In genomic region chr5:32611341-32611961, GRCm38 (mm10) we compare ENCODE assay signal across 8 mouse cellular contexts. TPM values are rescaled to one million over a fixed set of nuclear protein-coding genes. Genes with fewer than 3 reads are reported as not detected.
DNase-seq lines count a peak whose midpoint lies in the region; ATAC-seq and TF ChIP-seq lines count a peak whose summit lies in the region.

No protein-coding gene starts in this region.

- H3K9ac ChIP-seq in stomach, embryonic 16.5 days (ENCODE audit: low read length), result peak overlapping the region; percentile 95

- peak overlapping the region; percentile 67 for H3K4me3 ChIP-seq in cerebellum, adult 2 months (replicated peaks; ENCODE audit: insufficient read depth, low read depth, low read length)
- H3K4me3 ChIP-seq in limb, embryonic 10.5 days, result peak overlapping the region; percentile 76
- peak overlapping the region; percentile 93 for H3K4me3 ChIP-seq in stomach, embryonic 16.5 days (replicated peaks; ENCODE audit: low read length)

- no peak for DNase-seq in cerebellum, adult 2 months
- DNase-seq in cerebellum, adult 11 months, result no peak
- DNase-seq in 3T3-L1 (ENCODE audit: low read depth, low spot score), result peak; percentile 57
- peak; percentile 16 for DNase-seq in c-Kit-positive CD71-positive TER-119-positive erythroid progenitor cells, embryonic 14.5 days (ENCODE audit: low spot score)
- peak; percentile 77 for DNase-seq in limb, embryonic 10.5 days (ENCODE audit: low spot score)
- peak; percentile 46 for DNase-seq in mesoderm, embryonic 11.5 days (ENCODE audit: low read depth, low spot score)

- no peaks in the 10 kb centered on the region for H3K36me3 ChIP-seq in limb, embryonic 10.5 days
- H3K36me3 ChIP-seq in stomach, embryonic 16.5 days (ENCODE audit: control insufficient read depth, insufficient read depth, low read length), result no peaks in the 10 kb centered on the region

- no peaks in the 10 kb centered on the region for H3K27me3 ChIP-seq in cerebellum, adult 2 months (ENCODE audit: control insufficient read depth, insufficient read depth, low read length)
- no peaks in the 10 kb centered on the region for H3K27me3 ChIP-seq in limb, embryonic 10.5 days (ENCODE audit: low read depth, poor library complexity, severe bottlenecking)
- H3K27me3 ChIP-seq in stomach, embryonic 16.5 days (ENCODE audit: control insufficient read depth, insufficient read depth, low read length), result no peaks in the 10 kb centered on the region

- peak; percentile 65 for ATAC-seq in granulocyte monocyte progenitor cell, adult 5-6 weeks (replicated peaks; ENCODE audit: poor library complexity, severe bottlenecking)
- ATAC-seq in stomach, embryonic 16.5 days (ENCODE audit: insufficient read depth, low FRiP score), result peak; percentile 76

- no peaks in the 10 kb centered on the region for H3K9me3 ChIP-seq in limb, embryonic 10.5 days (replicated peaks)
- no peaks in the 10 kb centered on the region for H3K9me3 ChIP-seq in stomach, embryonic 16.5 days (replicated peaks; ENCODE audit: control insufficient read depth, low read length)

- no peak for TF ChIP-seq CTCF in cerebellum, adult 2 months (IDR thresholded peaks at IDR 0.05; ENCODE audit: borderline replicate concordance, insufficient read depth, low read depth, low read length)

- peak overlapping the region; percentile 75 for H3K4me2 ChIP-seq in stomach, embryonic 16.5 days (ENCODE audit: low read depth, low read length)

- WGBS in cerebellum, adult 2 months, result under 1% methylated on average over 54 of the region's 54 CpGs
- WGBS in limb, embryonic 10.5 days, result 0% methylated on average over 54 of the region's 54 CpGs
- WGBS in stomach, embryonic 16.5 days, result under 1% methylated on average over 52 of the region's 54 CpGs

- H3K27ac ChIP-seq in cerebellum, adult 2 months (ENCODE audit: insufficient read depth, low read length), result peak overlapping the region; percentile 27
- H3K27ac ChIP-seq in limb, embryonic 10.5 days, result peak overlapping the region; percentile 98
- peak overlapping the region; percentile 90 for H3K27ac ChIP-seq in stomach, embryonic 16.5 days (ENCODE audit: low read length)

- TF ChIP-seq POLR2A in cerebellum, adult 2 months (IDR thresholded peaks at IDR 0.05; ENCODE audit: borderline replicate concordance, insufficient read depth, low read length), result no peak

- H3K4me1 ChIP-seq in cerebellum, adult 2 months (ENCODE audit: control insufficient read depth, insufficient read depth, low read length), result peaks cover 3% of the 10 kb centered on the region; the same call in 1 of the 2 replicates
- H3K4me1 ChIP-seq in limb, embryonic 10.5 days, result peaks cover 6% of the 10 kb centered on the region; the same call in 1 of the 2 replicates
- peaks cover 3% of the 10 kb centered on the region; the same call in 1 of the 2 replicates for H3K4me1 ChIP-seq in stomach, embryonic 16.5 days (ENCODE audit: control insufficient read depth, insufficient read depth, low read length)

RNA-seq across cellular contexts. Expression of gene Yes1, which starts 0.5 kb away (rescaled TPM):
- 8.3 and 8.6 TPM in 2 replicates for polyA plus RNA-seq in cerebellum, adult 2 months (2012; rRNA removed)
- not detected in 2 replicates for total RNA-seq in granulocyte monocyte progenitor cell, adult 5-6 weeks (2014; fragmentation: Nextera tagmentation)
- 1.3 TPM in 1 of 2 replicates, not detected in the other for total RNA-seq in granulocyte monocyte progenitor cell, adult 5-6 weeks (2017)
- polyA plus RNA-seq in limb, embryonic 10.5 days (2016; fragmentation: Nextera tagmentation; extraction: Ambion mirVana), result 33.7 and 35.7 TPM in 2 replicates
- 30.1 and 30.5 TPM in 2 replicates for polyA plus RNA-seq in stomach, embryonic 16.5 days (2015; fragmentation: Nextera tagmentation; extraction: Ambion mirVana)

Comparison
In these comparisons a context has a peak if more than half of its experiments do, and no peak if none do; other contexts are left out.
1. DNase-seq: peak in 3T3-L1 (single experiment), c-Kit-positive CD71-positive TER-119-positive erythroid progenitor cells, embryonic 14.5 days (single experiment), limb, embryonic 10.5 days (single experiment) and mesoderm, embryonic 11.5 days (single experiment); none in cerebellum, adult 2 months (0 of 2) and cerebellum, adult 11 months (single experiment).
2. H3K27ac ChIP-seq: peak in every context shown above with its lines; median percentile 98 in limb, embryonic 10.5 days; 90 in stomach, embryonic 16.5 days; 27 in cerebellum, adult 2 months.
3. Peak in every context shown above with its lines, with median percentiles within 50 percentile points of each other: H3K4me3 ChIP-seq.